ENCODE assay signal across 24 mouse cellular contexts in the genomic region with DNA sequence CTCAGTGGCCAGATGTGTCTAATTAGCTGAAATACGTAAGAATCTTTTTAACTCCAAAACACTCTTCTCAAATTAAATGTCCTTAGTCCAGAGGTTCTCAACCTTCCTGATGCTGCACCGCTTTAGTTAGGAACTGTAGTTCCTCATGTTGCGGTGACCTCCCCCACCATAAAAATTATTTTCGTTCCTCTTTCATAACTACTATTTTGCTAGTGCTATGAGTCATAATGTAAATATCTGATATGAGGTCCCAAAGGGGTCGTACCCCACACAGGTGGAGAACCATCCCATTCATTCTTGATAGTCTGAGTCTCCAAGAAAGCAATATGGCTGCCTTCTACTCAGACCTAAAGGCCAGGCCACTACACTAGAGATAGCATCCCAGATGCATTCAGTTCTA.
"Had no signal": no experiment of that assay in that cellular context is flagged by ENCODE, and none has a peak within 500 bp of the region (broad histone marks: within the 10 kb centered on the region; RNA-seq: fewer than 3 reads in every experiment).

No protein-coding gene starts in this region.

- H3K27ac ChIP-seq: heart, embryonic 10.5 days; hindbrain, embryonic 10.5 days; hindbrain, embryonic 12.5 days; hindbrain, embryonic 14.5 days; intestine, embryonic 15.5 days; layer of hippocampus, adult 2 months; limb, embryonic 13.5 days; limb, embryonic 15.5 days; liver, embryonic 12.5 days had no signal

- H3K36me3 ChIP-seq: heart, embryonic 10.5 days; heart, embryonic 12.5 days; intestine, embryonic 15.5 days; limb, embryonic 13.5 days; limb, embryonic 15.5 days; liver, embryonic 12.5 days had no signal

- H3K9ac ChIP-seq: heart, embryonic 12.5 days; hindbrain, embryonic 12.5 days; hindbrain, embryonic 14.5 days; intestine, embryonic 15.5 days; limb, embryonic 13.5 days; limb, embryonic 15.5 days; liver, embryonic 12.5 days had no signal

- DNase-seq: gastrocnemius, postnatal 14 days; gastrocnemius, postnatal 36 days; heart, adult 18-20 months; heart, postnatal 10 days; heart, postnatal 4 days; kidney, adult 18-20 months; kidney, adult 8-10 months; kidney, postnatal 10 days; kidney, postnatal 25 days; kidney, postnatal 4 days; left cerebral cortex, postnatal 4 days had no signal

- H3K9me3 ChIP-seq: heart, embryonic 10.5 days; heart, embryonic 12.5 days; hindbrain, embryonic 10.5 days; hindbrain, embryonic 12.5 days; intestine, embryonic 15.5 days; limb, embryonic 13.5 days; limb, embryonic 15.5 days; liver, embryonic 12.5 days had no signal

- ATAC-seq: hindbrain, embryonic 16.5 days; inflammation-experienced regulatory T-cells, adult 6 months; intestine, embryonic 15.5 days; intestine, postnatal 0 days; liver, embryonic 12.5 days had no signal

- H3K4me3 ChIP-seq: heart, embryonic 10.5 days; heart, embryonic 12.5 days; hindbrain, embryonic 10.5 days; hindbrain, embryonic 12.5 days; intestine, embryonic 15.5 days; layer of hippocampus, adult 2 months; limb, embryonic 13.5 days; limb, embryonic 15.5 days; liver, embryonic 12.5 days had no signal

- H3K4me2 ChIP-seq: heart, embryonic 12.5 days; hindbrain, embryonic 12.5 days; hindbrain, embryonic 14.5 days; intestine, embryonic 15.5 days; limb, embryonic 13.5 days; limb, embryonic 15.5 days; liver, embryonic 12.5 days had no signal
